Mouse (Mus musculus) frontal cortex, postnatal 25 days (tissue): Measurements from ENCODE around the gene Krt36.

Source experiments
- DNase-seq, 2 experiments: peaks; one replicate each; pipeline ENCODE4 v3.0.0; 2022; ENCODE audit warnings: low spot score in 2 of 2

Gene Krt36

GRCm38 (mm10) chr11:100088378-100089025, 16.9 kb downstream of the Krt36 start:
- no peak for DNase-seq

DNA sequence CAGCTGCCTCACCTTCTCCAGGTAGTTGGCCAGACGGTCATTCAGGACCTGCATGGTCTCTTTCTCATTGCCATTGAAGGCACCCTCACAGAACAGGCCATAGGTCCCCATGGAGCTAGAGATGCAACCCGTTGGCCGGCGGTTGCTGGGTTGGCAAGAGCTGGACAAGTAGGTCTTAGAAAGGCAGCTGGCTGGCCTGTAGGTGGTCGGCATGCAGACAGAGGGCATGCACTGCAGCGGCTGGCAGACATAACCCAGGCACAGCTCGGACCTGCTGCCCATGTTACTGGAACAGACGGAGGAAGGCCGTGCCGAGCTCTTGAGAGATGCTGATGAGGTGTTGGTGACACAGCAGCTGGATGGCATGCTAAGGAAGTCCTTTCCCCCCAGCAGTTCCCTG, 17.6 kb downstream of the Krt36 start, which contains the start of gene Krt32:
Gene Krt32 (minus strand): TSS at position 366 of the 400 bp plus-strand sequence.
- no peak for DNase-seq

- no peak for DNase-seq
These were observed 31.6 kb downstream of the Krt36 start for GRCm38 (mm10) chr11:100073873-100074272.

DNA sequence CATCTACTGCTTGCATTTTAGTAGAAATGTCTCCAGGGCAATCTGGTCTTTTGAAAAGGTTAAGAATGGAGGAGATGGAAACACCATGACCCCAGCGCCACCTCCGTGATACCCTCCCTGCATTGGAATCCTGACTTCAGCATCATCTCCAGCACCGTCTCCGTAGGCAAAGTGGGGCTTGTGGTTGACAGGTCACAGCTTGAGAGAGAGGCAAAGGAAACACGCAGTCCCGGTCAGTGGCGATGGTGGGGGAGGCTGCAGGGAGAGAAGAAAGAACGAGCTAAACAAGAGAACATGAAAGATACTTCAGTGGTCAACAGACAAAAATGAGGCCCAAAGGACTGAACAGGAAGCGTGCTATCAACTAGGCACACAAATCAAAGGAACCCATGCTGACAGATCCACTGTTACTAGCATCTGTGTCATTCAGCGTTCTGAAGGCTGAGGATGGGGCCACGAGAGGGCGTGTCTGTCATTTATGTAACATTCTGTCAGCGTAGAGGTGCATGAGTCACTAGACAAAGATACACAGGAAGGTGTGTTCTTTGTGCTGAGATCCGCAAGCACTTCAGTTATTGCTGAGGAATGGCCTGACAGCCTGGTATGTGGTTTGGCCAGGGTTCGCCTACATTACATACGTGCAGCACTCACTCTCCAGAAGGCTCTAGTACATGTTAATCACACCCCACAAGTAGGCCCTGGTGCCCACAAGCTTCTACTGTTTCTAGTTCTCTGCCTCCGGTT, 38.0 kb downstream of the Krt36 start:
- no peak for DNase-seq

- DNase-seq, result no peak
These were observed 39.0 kb downstream of the Krt36 start for GRCm38 (mm10) chr11:100066236-100067010.

- no peak for DNase-seq
These were observed 46.6 kb downstream of the Krt36 start for GRCm38 (mm10) chr11:100058875-100059274.

DNA sequence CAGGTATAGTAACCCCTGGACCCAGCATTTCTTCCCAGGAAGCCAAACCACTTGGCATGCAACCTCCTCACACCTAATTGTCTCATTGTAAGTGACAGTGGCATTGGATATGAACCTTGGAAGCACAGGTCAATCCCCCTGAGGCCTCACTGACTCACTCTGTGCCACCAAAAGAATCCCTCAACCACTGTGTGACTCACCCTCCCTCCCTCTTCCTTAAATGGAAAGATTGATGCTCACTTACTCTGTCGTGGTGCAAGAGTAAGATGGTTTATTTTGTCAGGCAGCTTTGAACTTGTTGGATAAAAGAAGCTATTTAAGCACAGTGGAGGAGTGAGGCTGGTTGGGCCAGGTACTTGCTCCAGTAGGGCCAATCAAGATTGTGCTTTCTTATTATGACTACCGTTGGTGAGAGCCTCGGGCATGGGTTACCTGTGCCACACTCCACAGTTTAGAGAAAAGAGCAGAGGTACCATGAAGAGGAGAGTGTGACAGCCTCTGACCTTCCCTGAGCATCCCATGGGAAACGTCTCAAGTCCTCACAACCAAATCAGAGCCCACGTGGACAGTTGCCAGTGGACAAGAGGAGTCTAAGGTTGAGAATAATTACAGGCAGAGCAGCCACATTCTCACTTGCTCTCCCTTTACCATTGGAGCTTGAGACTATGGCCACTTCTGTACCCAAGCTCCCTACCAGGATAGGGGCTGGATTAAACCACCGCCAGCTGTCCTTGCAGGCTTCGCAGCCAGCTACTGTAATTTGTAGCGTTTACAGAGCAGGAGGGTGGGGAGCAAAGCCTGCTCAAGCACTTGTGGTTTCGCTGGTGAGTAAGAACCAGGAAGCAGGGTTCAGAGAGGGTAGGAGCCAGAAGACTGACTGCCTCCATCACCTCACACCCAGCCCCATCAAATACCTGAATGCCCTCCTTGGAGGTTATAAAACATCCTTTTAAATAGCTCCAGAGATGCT, 49.5 kb downstream of the Krt36 start:
- DNase-seq, result no peak
